Mouse (Mus musculus) lung, postnatal 0 days (tissue): ENCODE results near the gene Zp3. TPM values are rescaled to one million over a fixed set of nuclear protein-coding genes. Genes with fewer than 3 reads are reported as not detected.

ENCODE experiments used
- ATAC-seq: fragments of 200-750 bp; cut with Nextera tagmentation; 2 replicates; pipeline ENCODE4 v1.8.0; 2017; ENCODE audit warnings: moderate library complexity
- DNase-seq: peaks from one replicate; pipeline ENCODE4 v3.0.0-alpha.2; 2016; ENCODE audit warnings: low spot score
- H3K27ac ChIP-seq: fragments of 300-500 bp; sonication (generic); 2 replicates; pipeline ENCODE4 v1.5.1; 2014; ENCODE audit warnings: antibody characterized with exemption, mild to moderate bottlenecking, low read length, mixed read lengths
- H3K27me3 ChIP-seq: fragments of 300-500 bp; sonication (generic); replicated peaks from 2 replicates; pipeline ENCODE4 v1.6.1; 2014; ENCODE audit warnings: low read length, mixed read lengths; ENCODE audit not compliant: insufficient read depth
- H3K36me3 ChIP-seq: fragments of 300-500 bp; sonication (generic); 2 replicates; pipeline ENCODE4 v1.6.1; 2014; ENCODE audit warnings: low read length, mixed read lengths; ENCODE audit not compliant: insufficient read depth
- H3K4me1 ChIP-seq: fragments of 300-500 bp; sonication (generic); 2 replicates; pipeline ENCODE4 v1.6.1; 2014; ENCODE audit warnings: antibody characterized with exemption, low read depth, low read length, mixed read lengths; ENCODE audit not compliant: insufficient read depth
- H3K4me2 ChIP-seq: fragments of 300-500 bp; sonication (generic); replicated peaks from 2 replicates; pipeline ENCODE4 v1.6.1; 2014; ENCODE audit warnings: low read depth, mild to moderate bottlenecking, low read length, moderate library complexity, mixed read lengths
- H3K4me3 ChIP-seq: fragments of 300-500 bp; sonication (generic); 2 replicates; pipeline ENCODE4 v1.5.1; 2014; ENCODE audit warnings: low read depth, low read length
- H3K9ac ChIP-seq: fragments of 300-500 bp; sonication (generic); replicated peaks from 2 replicates; pipeline ENCODE4 v1.6.1; 2014; ENCODE audit warnings: low read depth, mild to moderate bottlenecking
- H3K9me3 ChIP-seq: fragments of 300-500 bp; sonication (generic); 2 replicates; pipeline ENCODE4 v1.6.1; 2016; ENCODE audit warnings: low read length, mixed read lengths
- CTCF ChIP-seq: IDR thresholded peaks from 2 replicates; pipeline ENCODE4 v1.5.1; 2016; ENCODE audit warnings: antibody characterized with exemption, mild to moderate bottlenecking
- EP300 ChIP-seq: IDR thresholded peaks from 2 replicates; pipeline ENCODE4 v1.6.1; 2016; ENCODE audit warnings: antibody characterized with exemption, mild to moderate bottlenecking, control low read depth
- WGBS: fragments of 180-500 bp; shearing (Covaris S2); extraction: QIAGEN DNeasy Blood & Tissue Kit; methylation state at CpG from one replicate; pipeline ENCODE4 v1.1.7; 2014; 5-methylcytosine and 5-hydroxymethylcytosine counted together
- polyA plus RNA-seq: library from polyadenylated mRNA; unstranded; fragments of >200 nt; fragmentation: Nextera tagmentation; extraction: Ambion mirVana; gene quantifications from 2 replicates; pipeline ENCODE4 v1.2.1, GENCODE M21; 2015

Zp3 gene
- polyA plus RNA-seq, 1 experiment from 2014 or later, result 0.35 TPM

DNA sequence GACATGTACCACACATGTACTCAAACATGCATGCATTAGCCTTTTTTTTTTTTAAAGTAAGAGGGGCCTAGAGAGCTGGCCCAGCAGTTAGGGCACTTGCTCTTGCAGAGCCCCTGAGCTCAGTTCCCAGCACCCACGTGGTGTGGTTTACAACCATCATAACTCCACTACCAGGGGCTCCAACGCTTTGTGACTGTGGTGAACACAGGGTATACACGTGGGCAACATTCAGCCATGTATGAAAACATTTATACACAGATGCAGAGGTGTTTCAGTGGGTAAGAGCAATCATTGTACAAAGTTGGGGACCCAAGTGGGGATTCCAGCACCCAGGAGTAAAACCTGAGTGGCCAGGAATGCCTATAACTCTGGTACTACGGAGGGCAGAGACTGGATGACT lies 21.5 kb upstream of the Zp3 start:
- Histone ChIP-seq H3K4me3 (no peak overlapping the region), H3K9ac (no peak overlapping the region), H3K27ac (peak overlapping the region; percentile 85; the same call in 1 of the 2 replicates), H3K27me3 (no peaks in the 10 kb centered on the region), H3K4me2 (peak overlapping the region; percentile 44), H3K9me3 (no peaks in the 10 kb centered on the region), H3K36me3 (no peaks in the 10 kb centered on the region), H3K4me1 (peaks cover 9% of the 10 kb centered on the region)
- 90% methylated on average over 4 of the region's 4 CpGs for WGBS
- TF ChIP-seq CTCF, result no peak
- TF ChIP-seq EP300, result no peak
- no peak for ATAC-seq
- DNase-seq, result no peak

- TF ChIP-seq EP300 (no peak), CTCF (no peak)
- Histone ChIP-seq H3K4me3 (no peak overlapping the region), H3K4me1 (peaks cover 9% of the 10 kb centered on the region), H3K9ac (no peak overlapping the region), H3K9me3 (no peaks in the 10 kb centered on the region), H3K36me3 (no peaks in the 10 kb centered on the region), H3K27me3 (no peaks in the 10 kb centered on the region), H3K4me2 (no peak overlapping the region), H3K27ac (no peak overlapping the region)
- WGBS, result 92% methylated on average over 7 of the region's 7 CpGs
- DNase-seq (no peak), ATAC-seq (no peak)
Observed at GRCm38 (mm10) chr5:135959911-135960310, 20.0 kb upstream of the Zp3 start.

GRCm38 (mm10) chr5:135960909-135961635 lies 18.8 kb upstream of the Zp3 start:
- TF ChIP-seq CTCF (no peak), EP300 (no peak)
- Histone ChIP-seq H3K4me2 (peak overlapping the region; percentile 92; the same call in 1 of the 2 replicates), H3K4me1 (peaks cover 9% of the 10 kb centered on the region), H3K36me3 (no peaks in the 10 kb centered on the region), H3K27ac (peak overlapping the region; percentile 94), H3K9me3 (no peaks in the 10 kb centered on the region), H3K27me3 (no peaks in the 10 kb centered on the region), H3K9ac (no peak overlapping the region), H3K4me3 (no peak overlapping the region)
- 96% methylated on average over 15 of the region's 15 CpGs for WGBS
- no peak for ATAC-seq
- no peak for DNase-seq

DNA sequence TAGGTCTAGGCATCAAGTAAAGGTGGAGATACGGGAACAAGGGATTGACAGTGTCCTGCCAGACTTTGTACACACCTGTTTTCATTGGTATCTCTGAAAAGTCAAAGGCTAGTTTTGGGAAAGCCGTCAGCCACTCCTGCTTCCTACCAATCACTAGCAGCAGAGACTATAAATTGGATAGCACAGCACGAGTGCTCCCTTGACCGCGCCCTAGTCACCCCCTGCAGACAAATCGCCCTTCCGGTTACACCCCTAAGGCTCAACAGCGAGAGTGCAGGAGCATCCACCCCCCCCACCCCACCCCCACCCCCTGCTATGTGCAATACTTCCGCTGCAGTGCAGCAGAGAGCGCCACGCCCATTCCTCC lies 17.8 kb upstream of the Zp3 start:
- Histone ChIP-seq H3K4me1 (peaks cover 9% of the 10 kb centered on the region), H3K4me2 (peak overlapping the region; percentile 92), H3K27me3 (no peaks in the 10 kb centered on the region), H3K36me3 (no peaks in the 10 kb centered on the region), H3K4me3 (peak overlapping the region; percentile 28; the same call in 1 of the 2 replicates), H3K9me3 (no peaks in the 10 kb centered on the region), H3K27ac (peak overlapping the region; percentile 94), H3K9ac (no peak overlapping the region)
- DNase-seq (no peak), ATAC-seq (no peak)
- TF ChIP-seq CTCF, result no peak
- TF ChIP-seq EP300, result peak; percentile 55
- 1% methylated on average over 11 of the region's 11 CpGs for WGBS

- Histone ChIP-seq H3K27me3 (no peaks in the 10 kb centered on the region), H3K4me1 (peaks cover 9% of the 10 kb centered on the region), H3K36me3 (no peaks in the 10 kb centered on the region), H3K27ac (peak overlapping the region; percentile 94), H3K4me3 (peak overlapping the region; percentile 58), H3K4me2 (peak overlapping the region; percentile 92), H3K9ac (peak overlapping the region; percentile 84), H3K9me3 (no peaks in the 10 kb centered on the region)
- DNase-seq, result peak; percentile 100
- TF ChIP-seq EP300, result no peak
- peak; percentile 39 for TF ChIP-seq CTCF
- ATAC-seq, result peak; percentile 92
- under 1% methylated on average over 61 of the region's 64 CpGs for WGBS
Observed at GRCm38 (mm10) chr5:135962492-135963279, 17.2 kb upstream of the Zp3 start.

- peak overlapping the region; percentile 58 for H3K4me3 ChIP-seq
- DNase-seq, result no peak
- H3K27me3 ChIP-seq, result no peaks in the 10 kb centered on the region
- no peaks in the 10 kb centered on the region for H3K9me3 ChIP-seq
- peak overlapping the region; percentile 92 for H3K4me2 ChIP-seq
- H3K36me3 ChIP-seq, result no peaks in the 10 kb centered on the region
- peak overlapping the region; percentile 94 for H3K27ac ChIP-seq
- WGBS, result 4% methylated on average over 6 of the region's 6 CpGs
- TF ChIP-seq CTCF, result no peak
- TF ChIP-seq EP300, result no peak
- peaks cover 9% of the 10 kb centered on the region for H3K4me1 ChIP-seq
- no peak for ATAC-seq
- peak overlapping the region; percentile 84 for H3K9ac ChIP-seq
Observed at GRCm38 (mm10) chr5:135963280-135963627, 16.6 kb upstream of the Zp3 start.
